Mouse (Mus musculus): ENCODE data around the gene Tmem120b. TPM values are rescaled to one million over a fixed set of nuclear protein-coding genes. Genes with fewer than 3 reads are reported as not detected.

Tmem120b gene
- total and polyA plus RNA-seq, 3 experiments: 5.6 to 6.8 TPM; not detected in 1

- TF ChIP-seq NRF1 (IDR thresholded peaks at IDR 0.05; ENCODE audit: insufficient read depth, low read depth, low read length, poor library complexity, severe bottlenecking) (no peak), USF2 (IDR thresholded peaks at IDR 0.05; ENCODE audit: borderline replicate concordance in 1 of 2, insufficient read depth in 1 of 2, low read depth in 1 of 2, low read length in 2 of 2) (no peak)
Observed at GRCm38 (mm10) chr5:123133083-123133783, 65.0 kb downstream of the Tmem120b start (continued).

- H3K9me3 ChIP-seq (replicated peaks; ENCODE audit: insufficient read depth, low read length): no peaks in the 10 kb centered on the region
- H3K4me1 ChIP-seq (ENCODE audit: control insufficient read depth in 1 of 2, insufficient read depth in 2 of 2, low read length in 2 of 2): peaks cover 4 to 46% of the 10 kb centered on the region in 2 experiments; a peak in 3 of 4 replicates
- peak overlapping the region; percentile 100; the same call in 1 of the 2 replicates for H3K27ac ChIP-seq (ENCODE audit: control insufficient read depth, low read depth, low read length)
- no peak for DNase-seq (ENCODE audit: low read depth, low spot score)
- peaks cover 0 to 37% of the 10 kb centered on the region in 2 experiments; a peak in 2 of 4 replicates for H3K36me3 ChIP-seq (ENCODE audit: control insufficient read depth in 1 of 2, insufficient read depth in 2 of 2, low read length in 2 of 2)
- TF ChIP-seq MEF2A (IDR thresholded peaks at IDR 0.05; ENCODE audit: extremely low read depth, insufficient replicate concordance, low read depth, low read length, poor library complexity, severe bottlenecking) (no peak), CHD2 (IDR thresholded peaks at IDR 0.05; ENCODE audit: low read length) (no peak), HCFC1 (IDR thresholded peaks at IDR 0.05; ENCODE audit: low read depth, low read length) (no peak), MXI1 (IDR thresholded peaks at IDR 0.05; ENCODE audit: low read depth, low read length) (no peak), NRF1 (IDR thresholded peaks at IDR 0.05; ENCODE audit: insufficient read depth, low read depth, low read length, poor library complexity, severe bottlenecking) (no peak), POLR2AphosphoS5 (IDR thresholded peaks at IDR 0.05; ENCODE audit: borderline replicate concordance, low read depth, low read length) (no peak), MYC (IDR thresholded peaks at IDR 0.05; ENCODE audit: low read depth, low read length) (no peak), RCOR1 (IDR thresholded peaks at IDR 0.05; ENCODE audit: low read depth, low read length) (no peak), SIN3A (IDR thresholded peaks at IDR 0.05; ENCODE audit: low read length) (no peak; the same call in 1 of the 2 replicates), E2F4 (IDR thresholded peaks at IDR 0.05; ENCODE audit: borderline replicate concordance, low read depth, low read length) (no peak), GABPA (IDR thresholded peaks at IDR 0.05; ENCODE audit: low read depth, low read length) (no peak), TCF12 (IDR thresholded peaks at IDR 0.05; ENCODE audit: low read depth, low read length) (no peak), ETS1 (IDR thresholded peaks at IDR 0.05; ENCODE audit: low read depth, low read length) (no peak)
- H3K9ac ChIP-seq (ENCODE audit: control insufficient read depth, low read depth, low read length, poor library complexity, severe bottlenecking): no peak overlapping the region
- H3K4me3 ChIP-seq (ENCODE audit: control insufficient read depth in 1 of 2, insufficient read depth in 1 of 2, low read depth in 2 of 2, low read length in 2 of 2): no peak overlapping the region
- peaks cover 22% of the 10 kb centered on the region for H3K79me2 ChIP-seq (ENCODE audit: control insufficient read depth, insufficient read depth, low read length, poor library complexity)
- no peaks in the 10 kb centered on the region for H3K27me3 ChIP-seq (ENCODE audit: control insufficient read depth in 1 of 2, insufficient read depth in 2 of 2, low read length in 2 of 2)
Observed at GRCm38 (mm10) chr5:123133784-123134143, 65.5 kb downstream of the Tmem120b start.
